Mouse (Mus musculus) embryonic facial prominence, embryonic 11.5 days (tissue): Measurements from ENCODE around the gene Ears2. TPM values are rescaled to one million over a fixed set of nuclear protein-coding genes. Genes with fewer than 3 reads are reported as not detected.

Experiments used
- ATAC-seq: fragments of 200-750 bp; cut with Nextera tagmentation; replicated peaks from 2 replicates; pipeline ENCODE4 v1.8.0; 2017; ENCODE audit warnings: low read depth; ENCODE audit not compliant: insufficient number of reproducible peaks, low FRiP score, low TSS enrichment
- DNase-seq: peaks from one replicate; pipeline ENCODE4 v3.0.0-alpha.2; 2015; ENCODE audit warnings: low spot score
- H3K27ac ChIP-seq: fragments of 300-500 bp; sonication (generic); replicated peaks from 2 replicates; pipeline ENCODE4 v1.5.1; 2014; ENCODE audit warnings: mild to moderate bottlenecking, low read depth, low read length, control low read depth
- H3K27me3 ChIP-seq: fragments of 300-500 bp; sonication (generic); 2 replicates; pipeline ENCODE4 v1.6.1; 2014; ENCODE audit warnings: mild to moderate bottlenecking, low read length, moderate library complexity, mixed read lengths; ENCODE audit not compliant: control insufficient read depth, insufficient read depth
- H3K36me3 ChIP-seq: fragments of 300-500 bp; sonication (generic); replicated peaks from 2 replicates; pipeline ENCODE4 v1.6.1; 2014; ENCODE audit warnings: low read depth, mild to moderate bottlenecking, low read length, moderate library complexity, mixed read lengths; ENCODE audit not compliant: control insufficient read depth, insufficient read depth
- H3K4me1 ChIP-seq: fragments of 300-500 bp; sonication (generic); 2 replicates; pipeline ENCODE4 v1.6.1; 2014; ENCODE audit warnings: low read length, mixed read lengths; ENCODE audit not compliant: control insufficient read depth, insufficient read depth
- H3K4me2 ChIP-seq: fragments of 300-500 bp; sonication (generic); 2 replicates; pipeline ENCODE4 v1.6.1; 2014; ENCODE audit warnings: low read depth, mild to moderate bottlenecking, control low read depth, low read length, moderate library complexity
- H3K4me3 ChIP-seq: fragments of 300-500 bp; sonication (generic); 2 replicates; pipeline ENCODE4 v1.5.1; 2014; ENCODE audit warnings: low read depth, low read length, control low read depth
- H3K9ac ChIP-seq: fragments of 300-500 bp; sonication (generic); replicated peaks from 2 replicates; pipeline ENCODE4 v1.6.1; 2014; ENCODE audit warnings: mild to moderate bottlenecking, control low read depth, low read length
- H3K9me3 ChIP-seq: fragments of 300-500 bp; sonication (generic); replicated peaks from 2 replicates; pipeline ENCODE4 v1.6.1; 2016; ENCODE audit warnings: mild to moderate bottlenecking, low read length, inconsistent platforms, mixed read lengths; ENCODE audit not compliant: control insufficient read depth
- WGBS: fragments of 180-500 bp; shearing (Covaris S2); extraction: QIAGEN DNeasy Blood & Tissue Kit; methylation state at CpG from one replicate; pipeline ENCODE4 v1.1.7; 2014; 5-methylcytosine and 5-hydroxymethylcytosine counted together
- polyA plus RNA-seq: library from polyadenylated mRNA; unstranded; fragments of >200 nt; fragmentation: Nextera tagmentation; extraction: Ambion mirVana; gene quantifications from 2 replicates; pipeline ENCODE4 v1.2.1, GENCODE M21; 2014

The Ears2 gene
- polyA plus RNA-seq, 1 experiment from 2014 or later = 15.0 TPM

DNA sequence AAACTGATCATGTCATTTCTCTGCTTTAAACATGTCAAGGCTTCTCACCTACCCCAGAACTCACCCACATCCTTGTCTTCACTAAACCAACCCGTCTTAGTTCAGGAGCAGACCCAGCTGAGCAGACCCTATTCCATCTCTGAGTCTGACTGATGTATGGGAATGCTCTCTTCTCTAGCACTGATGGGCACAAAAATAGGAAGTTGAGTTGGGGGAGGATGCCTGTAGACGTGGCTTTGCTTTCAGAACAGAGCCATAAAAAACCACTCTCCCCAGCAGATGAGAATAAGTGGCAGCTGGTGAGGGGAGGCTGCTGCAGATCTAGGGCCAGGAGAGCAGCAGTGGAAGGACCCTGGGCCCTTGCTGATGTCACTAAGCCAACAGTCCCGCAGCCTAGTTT is 33.7 kb downstream of the Ears2 start:
- no peaks in the 10 kb centered on the region for H3K27me3 ChIP-seq
- DNase-seq (no peak), ATAC-seq (no peak)
- H3K4me2 ChIP-seq = no peak overlapping the region
- H3K9ac ChIP-seq = no peak overlapping the region
- no peaks in the 10 kb centered on the region for H3K9me3 ChIP-seq
- H3K4me1 ChIP-seq = no peaks in the 10 kb centered on the region
- H3K36me3 ChIP-seq = no peaks in the 10 kb centered on the region
- H3K4me3 ChIP-seq = no peak overlapping the region
- H3K27ac ChIP-seq = no peak overlapping the region
- WGBS = 64% methylated on average over 3 of the region's 3 CpGs

DNA sequence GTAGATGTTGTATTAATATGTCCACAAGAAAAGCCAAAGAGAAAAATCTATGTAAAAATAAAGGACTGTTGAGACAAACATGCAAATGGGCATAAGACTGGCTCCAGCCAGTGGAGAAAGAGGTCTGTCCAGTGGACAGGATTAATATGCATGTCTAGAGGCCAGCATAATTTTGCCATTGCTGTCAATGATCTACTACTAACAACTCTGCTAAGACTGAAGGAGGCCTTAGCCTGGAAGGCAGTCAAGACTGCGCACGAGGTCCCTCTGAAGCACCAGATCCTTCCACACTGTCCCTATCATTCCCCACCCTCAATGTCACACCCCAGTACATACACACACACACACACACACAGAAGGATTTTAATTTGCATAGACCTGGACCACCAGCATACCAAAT is 44.9 kb downstream of the Ears2 start:
- no peaks in the 10 kb centered on the region for H3K27me3 ChIP-seq
- ATAC-seq = no peak
- H3K4me1 ChIP-seq = no peaks in the 10 kb centered on the region
- H3K4me2 ChIP-seq = no peak overlapping the region
- no peaks in the 10 kb centered on the region for H3K36me3 ChIP-seq
- no peak for DNase-seq
- H3K27ac ChIP-seq = no peak overlapping the region
- no peaks in the 10 kb centered on the region for H3K9me3 ChIP-seq
- H3K9ac ChIP-seq = no peak overlapping the region
- H3K4me3 ChIP-seq = no peak overlapping the region
- 100% methylated on average over 2 of the region's 2 CpGs for WGBS

DNA sequence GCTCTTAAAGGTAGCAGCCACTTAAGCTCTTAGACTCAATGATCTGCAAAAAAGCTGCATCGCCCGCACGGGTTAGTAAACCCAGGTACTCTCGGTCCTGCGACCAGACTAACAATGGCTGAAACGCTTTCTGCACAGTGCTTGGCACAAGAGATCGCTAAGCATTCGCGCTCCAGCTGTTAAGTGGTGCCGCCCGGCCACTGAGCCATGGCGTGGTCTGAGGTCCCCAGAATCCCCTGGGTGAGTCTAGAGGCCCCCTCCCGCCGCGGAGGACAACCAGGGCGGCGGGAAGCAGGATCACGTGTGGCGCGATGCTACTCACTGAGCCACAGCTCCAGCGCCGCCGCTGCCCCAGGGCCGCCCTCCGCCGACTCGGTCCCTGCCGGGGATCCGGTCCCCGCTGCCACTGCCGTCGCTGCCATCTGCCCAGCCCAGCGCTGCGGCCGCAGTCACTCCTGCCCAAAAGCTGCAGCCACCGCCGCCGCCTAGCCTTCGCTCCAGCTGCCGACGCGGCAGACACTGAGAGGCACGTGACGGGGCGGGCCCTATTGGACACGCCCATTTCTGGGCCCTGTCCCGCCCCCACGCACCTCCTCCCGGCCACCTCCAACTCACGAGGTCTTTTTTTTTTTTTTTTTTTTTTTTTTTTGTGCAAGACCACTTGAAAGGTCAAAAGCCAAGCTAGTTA is 46.3 kb downstream of the Ears2 start, which contains the start of gene Gga2:
Gga2 (minus strand) TSS at position 556 of the 688 bp plus-strand sequence.
- DNase-seq (peak; percentile 93), ATAC-seq (peak; percentile 78)
- no peaks in the 10 kb centered on the region for H3K27me3 ChIP-seq
- peak within 1 kb of the TSS; percentile 87 for H3K9ac ChIP-seq
- H3K4me2 ChIP-seq = peak within 1 kb of the TSS; percentile 74
- WGBS = under 1% methylated on average over 49 of the region's 50 CpGs
- H3K27ac ChIP-seq = peak within 1 kb of the TSS; percentile 52; the same call in 1 of the 2 replicates
- no peaks in the 10 kb centered on the region for H3K9me3 ChIP-seq
- H3K4me1 ChIP-seq = no peaks in the 10 kb centered on the region
- no peaks in the 10 kb centered on the region for H3K36me3 ChIP-seq
- H3K4me3 ChIP-seq = peak within 1 kb of the TSS; percentile 75

DNA sequence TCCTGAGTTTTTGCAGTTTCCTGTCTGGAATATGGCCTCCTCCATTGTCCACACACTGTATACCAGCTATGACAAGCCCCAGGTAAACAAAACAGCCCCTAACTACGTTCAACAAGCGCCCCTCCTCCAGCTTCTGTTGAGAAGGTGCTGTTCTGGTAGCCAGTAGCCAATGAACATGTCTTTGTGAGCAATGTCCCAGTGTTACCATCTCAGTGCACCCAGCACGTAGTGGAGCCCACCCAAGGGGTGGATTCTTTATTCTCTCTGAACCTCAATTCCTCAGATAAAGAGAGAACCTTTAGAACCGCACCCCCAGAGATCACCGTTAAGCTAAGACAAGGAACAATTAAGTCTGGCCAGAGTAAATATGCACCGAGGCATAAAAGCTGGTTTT is 46.8 kb downstream of the Ears2 start:
- H3K9me3 ChIP-seq = no peaks in the 10 kb centered on the region
- WGBS = 1% methylated on average over 6 of the region's 6 CpGs
- peak; percentile 39 for DNase-seq
- H3K9ac ChIP-seq = peak overlapping the region; percentile 87
- peak overlapping the region; percentile 75 for H3K4me3 ChIP-seq
- no peaks in the 10 kb centered on the region for H3K36me3 ChIP-seq
- H3K4me2 ChIP-seq = peak overlapping the region; percentile 74
- H3K27ac ChIP-seq = 0 out of 2 replicates have a peak overlapping the region, but pooled peaks have one; percentile 52
- H3K4me1 ChIP-seq = no peaks in the 10 kb centered on the region
- H3K27me3 ChIP-seq = no peaks in the 10 kb centered on the region
- ATAC-seq = peak; percentile 1

DNA sequence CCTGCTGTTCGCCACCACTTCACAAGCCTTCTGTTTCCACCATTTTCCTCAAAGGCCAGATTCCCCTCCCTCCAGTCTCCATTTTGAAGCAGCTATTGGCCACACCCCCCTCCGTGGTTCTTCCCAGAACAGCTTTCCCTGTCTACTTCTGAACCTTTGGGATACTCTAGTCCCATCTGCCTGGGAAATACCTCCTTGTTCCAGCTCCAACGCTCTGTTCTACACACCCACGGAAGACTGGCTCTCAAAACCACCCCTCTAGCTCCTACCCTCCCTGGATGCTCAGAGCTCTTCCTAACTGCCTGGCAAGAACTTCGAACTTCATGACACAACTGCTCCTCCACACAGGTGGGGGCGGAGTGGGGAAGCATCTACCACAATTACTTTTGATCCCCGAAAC is 48.1 kb downstream of the Ears2 start:
- DNase-seq (no peak), ATAC-seq (no peak)
- no peaks in the 10 kb centered on the region for H3K4me1 ChIP-seq
- no peak overlapping the region for H3K27ac ChIP-seq
- no peaks in the 10 kb centered on the region for H3K9me3 ChIP-seq
- no peak overlapping the region; the same call in 1 of the 2 replicates for H3K4me2 ChIP-seq
- no peaks in the 10 kb centered on the region for H3K27me3 ChIP-seq
- no peak overlapping the region for H3K4me3 ChIP-seq
- WGBS = 87% methylated on average over 7 of the region's 7 CpGs
- H3K9ac ChIP-seq = no peak overlapping the region
- no peaks in the 10 kb centered on the region for H3K36me3 ChIP-seq

DNA sequence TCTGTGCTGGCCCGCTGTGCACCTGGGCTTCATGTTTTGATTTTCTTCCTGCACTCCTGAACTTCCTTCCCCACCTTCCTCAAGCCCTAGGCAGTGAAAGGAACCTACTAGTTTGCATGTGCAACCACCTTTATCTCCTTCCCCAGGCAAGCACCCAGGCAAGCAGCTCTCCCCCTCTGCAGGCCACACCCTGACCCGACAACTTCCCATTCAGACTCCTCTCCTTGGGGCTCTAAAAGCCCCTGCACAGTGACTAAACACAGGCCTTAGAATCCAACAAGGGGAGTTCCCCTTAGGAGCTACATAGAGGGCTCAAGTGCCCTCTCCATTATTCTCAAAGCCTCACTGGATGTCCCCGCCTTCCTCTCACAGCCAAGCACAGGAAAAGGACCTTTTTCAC is 48.8 kb downstream of the Ears2 start:
- Histone ChIP-seq H3K36me3 (no peaks in the 10 kb centered on the region), H3K9me3 (no peaks in the 10 kb centered on the region), H3K4me2 (no peak overlapping the region), H3K27ac (no peak overlapping the region), H3K27me3 (no peaks in the 10 kb centered on the region), H3K9ac (no peak overlapping the region), H3K4me3 (no peak overlapping the region), H3K4me1 (no peaks in the 10 kb centered on the region)
- ATAC-seq (no peak), DNase-seq (no peak)
- 79% methylated on average over 3 of the region's 3 CpGs for WGBS

DNA sequence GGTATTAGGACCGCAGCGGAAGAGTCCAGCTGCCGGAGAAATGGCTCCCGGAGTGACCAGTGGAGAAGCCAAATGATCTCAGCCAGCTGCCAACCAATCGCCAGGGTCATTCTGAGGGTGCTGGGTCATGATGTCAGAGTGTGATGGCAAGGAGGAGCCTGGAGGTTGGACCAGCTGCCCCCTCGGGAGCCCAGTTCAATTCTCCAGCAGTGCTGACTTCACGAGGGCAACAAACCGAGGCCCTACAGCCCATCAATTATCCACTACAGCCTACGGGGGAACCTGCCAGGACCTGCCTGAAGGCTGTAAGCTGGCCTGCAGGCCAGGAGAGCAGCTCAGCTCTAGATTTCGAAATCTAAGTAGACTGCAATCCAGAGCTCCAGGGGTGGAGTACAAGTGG is 51.3 kb downstream of the Ears2 start:
- Histone ChIP-seq H3K27ac (no peak overlapping the region), H3K4me3 (no peak overlapping the region), H3K4me2 (no peak overlapping the region), H3K27me3 (no peaks in the 10 kb centered on the region), H3K36me3 (no peaks in the 10 kb centered on the region; the same call in none of the 2 replicates), H3K4me1 (no peaks in the 10 kb centered on the region), H3K9ac (no peak overlapping the region; the same call in 1 of the 2 replicates), H3K9me3 (no peaks in the 10 kb centered on the region)
- peak; percentile 9 for DNase-seq
- no peak for ATAC-seq
- 54% methylated on average over 10 of the region's 10 CpGs for WGBS

DNA sequence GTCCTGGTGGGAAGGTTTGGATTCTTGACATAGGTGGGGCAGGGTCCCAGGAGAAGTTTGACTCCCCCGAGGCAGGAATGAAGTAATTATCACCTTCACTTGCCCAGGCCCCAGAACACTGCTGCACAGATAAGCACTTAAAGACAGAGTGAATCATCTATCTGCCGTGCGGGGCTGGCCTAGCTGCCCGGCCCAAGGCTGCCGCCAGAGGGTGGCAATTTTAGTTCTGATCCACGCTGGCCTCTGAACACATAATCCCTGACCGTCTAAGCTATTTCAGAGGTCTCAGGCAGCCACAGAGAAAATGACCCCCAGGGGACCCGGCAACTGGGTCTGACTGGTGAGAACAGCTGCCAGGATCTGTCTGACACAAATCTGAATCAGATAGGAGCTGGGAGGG is 52.0 kb downstream of the Ears2 start:
- Histone ChIP-seq H3K27ac (no peak overlapping the region), H3K4me3 (no peak overlapping the region), H3K4me2 (no peak overlapping the region), H3K9me3 (no peaks in the 10 kb centered on the region), H3K4me1 (no peaks in the 10 kb centered on the region), H3K36me3 (no peaks in the 10 kb centered on the region; the same call in none of the 2 replicates), H3K9ac (no peak overlapping the region; the same call in 1 of the 2 replicates), H3K27me3 (no peaks in the 10 kb centered on the region)
- WGBS = 61% methylated on average over 8 of the region's 8 CpGs
- no peak for ATAC-seq
- no peak for DNase-seq
